Comparison of ENCODE assay signal across 8 mouse cellular contexts in genomic region chr5:143974931-143975630, GRCm38 (mm10). TPM values are rescaled to one million over a fixed set of nuclear protein-coding genes. Genes with fewer than 3 reads are reported as not detected.
DNase-seq lines count a peak whose midpoint lies in the region; ATAC-seq lines count a peak whose summit lies in the region.

No protein-coding gene starts in this region.

- H3K4me1 ChIP-seq in intestine, embryonic 16.5 days (ENCODE audit: control insufficient read depth, insufficient read depth, low read length), result peaks cover 8% of the 10 kb centered on the region; the same call in 1 of the 2 replicates
- H3K4me1 ChIP-seq in limb, embryonic 12.5 days (replicated peaks), result no peaks in the 10 kb centered on the region
- no peaks in the 10 kb centered on the region for H3K4me1 ChIP-seq in midbrain, embryonic 14.5 days (ENCODE audit: control insufficient read depth, insufficient read depth, low read length)

- ATAC-seq in intestine, embryonic 16.5 days, result peak; percentile 77
- ATAC-seq in limb, embryonic 12.5 days (ENCODE audit: insufficient number of reproducible peaks, insufficient read depth, low FRiP score, low TSS enrichment, low read depth), result peak; percentile 57; the same call in 1 of the 2 replicates
- ATAC-seq in midbrain, embryonic 14.5 days (ENCODE audit: low FRiP score, low TSS enrichment), result peak; percentile 53; the same call in 1 of the 2 replicates

- no peak overlapping the region for H3K27ac ChIP-seq in intestine, embryonic 16.5 days (ENCODE audit: low read length)
- no peak overlapping the region for H3K27ac ChIP-seq in limb, embryonic 12.5 days
- H3K27ac ChIP-seq in midbrain, embryonic 14.5 days (replicated peaks; ENCODE audit: low read depth, low read length), result no peak overlapping the region

- H3K4me3 ChIP-seq in intestine, embryonic 16.5 days (ENCODE audit: low read length), result no peak overlapping the region
- H3K4me3 ChIP-seq in limb, embryonic 12.5 days (replicated peaks), result no peak overlapping the region
- H3K4me3 ChIP-seq in midbrain, embryonic 14.5 days (replicated peaks; ENCODE audit: low read depth, low read length), result no peak overlapping the region

- no peaks in the 10 kb centered on the region for H3K27me3 ChIP-seq in intestine, embryonic 16.5 days (replicated peaks; ENCODE audit: control insufficient read depth, insufficient read depth, low read length)
- no peaks in the 10 kb centered on the region for H3K27me3 ChIP-seq in limb, embryonic 12.5 days
- H3K27me3 ChIP-seq in midbrain, embryonic 14.5 days (ENCODE audit: control insufficient read depth, insufficient read depth, low read length), result no peaks in the 10 kb centered on the region

- 60% methylated on average over 4 of the region's 4 CpGs for WGBS in intestine, embryonic 16.5 days
- 48% methylated on average over 4 of the region's 4 CpGs for WGBS in limb, embryonic 12.5 days
- WGBS in midbrain, embryonic 14.5 days, result 47% methylated on average over 4 of the region's 4 CpGs

- no peaks in the 10 kb centered on the region for H3K9me3 ChIP-seq in intestine, embryonic 16.5 days (ENCODE audit: control insufficient read depth, low read length)
- no peaks in the 10 kb centered on the region for H3K9me3 ChIP-seq in limb, embryonic 12.5 days
- H3K9me3 ChIP-seq in midbrain, embryonic 14.5 days (ENCODE audit: control insufficient read depth, low read length), result no peaks in the 10 kb centered on the region

- no peak overlapping the region for H3K4me2 ChIP-seq in intestine, embryonic 16.5 days (ENCODE audit: low read depth, low read length)
- no peak overlapping the region for H3K4me2 ChIP-seq in limb, embryonic 12.5 days
- no peak overlapping the region for H3K4me2 ChIP-seq in midbrain, embryonic 14.5 days (ENCODE audit: low read length)

- DNase-seq in B cell, adult 2 months, result peak; percentile 75 to 76
- peak; percentile 47 for DNase-seq in adrenal gland, adult 8-10 months
- peak; percentile 76 for DNase-seq in embryo, embryonic 9.5 days (ENCODE audit: extremely low spot score)
- peak; percentile 96 for DNase-seq in heart, adult 11 months
- peak; percentile 77 for DNase-seq in midbrain, embryonic 14.5 days
- peak; percentile 43 to 61 for DNase-seq in spleen, postnatal 36 days (ENCODE audit: low spot score in 2 of 2)

- no peaks in the 10 kb centered on the region for H3K36me3 ChIP-seq in intestine, embryonic 16.5 days (ENCODE audit: control insufficient read depth, insufficient read depth, low read length)
- no peaks in the 10 kb centered on the region for H3K36me3 ChIP-seq in limb, embryonic 12.5 days
- no peaks in the 10 kb centered on the region for H3K36me3 ChIP-seq in midbrain, embryonic 14.5 days (ENCODE audit: control insufficient read depth, insufficient read depth, low read length)

- H3K9ac ChIP-seq in intestine, embryonic 16.5 days (ENCODE audit: low read depth, low read length), result no peak overlapping the region
- no peak overlapping the region for H3K9ac ChIP-seq in limb, embryonic 12.5 days (replicated peaks)
- H3K9ac ChIP-seq in midbrain, embryonic 14.5 days (replicated peaks; ENCODE audit: low read length), result no peak overlapping the region

RNA-seq across cellular contexts. Expression of gene Ccz1, which starts 39.6 kb away (rescaled TPM):
- total RNA-seq in adrenal gland, adult 8-10 months (2022), result 10 to 100 TPM; 56.5 to 60.7 (median 60.2) TPM
- 74.2 and 76.7 TPM in 2 replicates for polyA plus RNA-seq in intestine, embryonic 16.5 days (2015; fragmentation: Nextera tagmentation; extraction: Ambion mirVana)
- polyA plus RNA-seq in limb, embryonic 12.5 days (2016; fragmentation: Nextera tagmentation; extraction: Ambion mirVana), result 97.7 and 104 TPM in 2 replicates
- polyA plus RNA-seq in midbrain, embryonic 14.5 days (2014; fragmentation: Nextera tagmentation; extraction: Ambion mirVana), result 82.9 and 97.9 TPM in 2 replicates

RNA-seq across cellular contexts. Expression of gene Rsph10b, which starts 42.2 kb away (rescaled TPM):
- 10 to 100 TPM in 1 of 4 experiments, 1 to 10 TPM in 3; 3.2 to 20.5 (median 6.1) TPM for total RNA-seq in adrenal gland, adult 8-10 months (2022)
- 0.22 and 0.87 TPM in 2 replicates for polyA plus RNA-seq in intestine, embryonic 16.5 days (2015; fragmentation: Nextera tagmentation; extraction: Ambion mirVana)
- 0.87 and 1.3 TPM in 2 replicates for polyA plus RNA-seq in limb, embryonic 12.5 days (2016; fragmentation: Nextera tagmentation; extraction: Ambion mirVana)
- 3.4 and 3.9 TPM in 2 replicates for polyA plus RNA-seq in midbrain, embryonic 14.5 days (2014; fragmentation: Nextera tagmentation; extraction: Ambion mirVana)

RNA-seq across cellular contexts. Expression of gene Gm42421, which starts 47.1 kb away (rescaled TPM):
- total RNA-seq in adrenal gland, adult 8-10 months (2022), result under 1 TPM in 2 of 4 experiments, not detected in 2; 0.94 to 0.95 TPM
- 0.47 and 0.71 TPM in 2 replicates for polyA plus RNA-seq in intestine, embryonic 16.5 days (2015; fragmentation: Nextera tagmentation; extraction: Ambion mirVana)
- polyA plus RNA-seq in limb, embryonic 12.5 days (2016; fragmentation: Nextera tagmentation; extraction: Ambion mirVana), result 1.0 and 1.1 TPM in 2 replicates
- polyA plus RNA-seq in midbrain, embryonic 14.5 days (2014; fragmentation: Nextera tagmentation; extraction: Ambion mirVana), result 1.5 and 1.9 TPM in 2 replicates

RNA-seq across cellular contexts. Expression of gene Ocm, which starts 51.4 kb away (rescaled TPM):
- not detected for total RNA-seq in adrenal gland, adult 8-10 months (2022)
- polyA plus RNA-seq in intestine, embryonic 16.5 days (2015; fragmentation: Nextera tagmentation; extraction: Ambion mirVana), result not detected in 2 replicates
- polyA plus RNA-seq in limb, embryonic 12.5 days (2016; fragmentation: Nextera tagmentation; extraction: Ambion mirVana), result not detected in 2 replicates
- not detected in 2 replicates for polyA plus RNA-seq in midbrain, embryonic 14.5 days (2014; fragmentation: Nextera tagmentation; extraction: Ambion mirVana)
